Mouse (Mus musculus) adrenal gland, adult 8-10 months (tissue): ENCODE measurements at regions not wholly inside any gene's neighbourhood (a gene's known extent, or its start where the extent isn't known, plus 50 kb on each side); places are given as distances from the start of the nearest gene placed in this dataset.

ENCODE experiments used
- DNase-seq: peaks from one replicate; pipeline ENCODE4 v3.0.0; 2022

DNA sequence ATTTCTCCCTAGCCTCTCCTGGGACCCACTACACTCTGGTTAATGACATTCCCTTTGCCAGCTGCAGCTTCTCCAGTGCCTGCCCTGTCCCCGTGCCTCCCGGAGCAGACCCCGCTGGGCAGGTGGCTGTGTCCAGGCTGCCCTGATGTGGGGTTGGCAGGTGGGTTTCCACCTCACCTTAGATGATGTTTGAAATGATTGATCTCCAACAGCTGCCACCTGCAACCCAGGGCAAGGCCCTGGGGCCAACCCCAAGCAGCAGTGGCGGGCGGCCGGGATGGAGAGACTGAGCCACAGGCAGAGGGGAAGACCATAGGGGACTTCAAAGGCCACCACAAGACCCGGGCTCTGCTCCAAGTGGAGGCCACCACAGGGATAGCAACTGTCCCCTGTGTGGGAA lies 93.6 kb upstream of the Mvb12b start:
- no peak for DNase-seq

DNA sequence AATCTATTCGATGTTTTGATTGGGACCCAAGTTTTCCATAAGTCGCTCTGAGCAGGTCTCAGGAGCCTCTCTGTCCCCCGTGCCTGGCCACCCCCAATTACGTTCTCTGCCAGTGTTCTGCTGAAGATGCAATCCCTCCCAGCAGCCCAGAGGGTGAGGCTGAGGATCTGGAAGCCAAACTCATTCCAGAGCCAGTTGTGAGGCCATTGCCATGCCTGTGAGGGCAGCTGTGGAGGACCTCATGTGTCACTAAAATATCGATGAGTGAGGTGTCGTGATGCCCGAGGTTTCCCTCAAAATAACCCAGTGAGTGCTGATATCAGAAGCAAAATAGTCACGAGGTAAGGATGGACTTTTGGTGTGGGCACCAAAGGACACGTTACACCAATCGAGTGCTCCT lies 93.1 kb upstream of the Mvb12b start:
- no peak for DNase-seq

DNA sequence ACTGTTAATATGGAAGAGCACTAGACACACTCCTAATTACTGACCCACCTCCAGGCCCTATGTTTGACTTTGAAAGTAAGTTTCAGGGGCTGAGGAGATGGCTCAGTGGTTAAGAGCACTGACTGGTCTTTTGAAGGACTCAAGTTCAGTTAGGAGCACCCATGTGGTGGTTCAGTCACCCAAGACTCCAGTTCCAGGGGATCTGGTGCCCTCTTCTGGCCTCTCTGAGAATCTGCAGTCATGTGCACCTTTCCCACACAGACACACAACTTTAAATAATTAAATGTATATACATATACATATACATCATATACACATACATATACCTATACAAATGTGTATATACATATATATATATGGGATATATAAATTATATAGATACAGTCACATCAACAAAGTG lies 91.5 kb upstream of the Mvb12b start:
- DNase-seq: no peak

DNA sequence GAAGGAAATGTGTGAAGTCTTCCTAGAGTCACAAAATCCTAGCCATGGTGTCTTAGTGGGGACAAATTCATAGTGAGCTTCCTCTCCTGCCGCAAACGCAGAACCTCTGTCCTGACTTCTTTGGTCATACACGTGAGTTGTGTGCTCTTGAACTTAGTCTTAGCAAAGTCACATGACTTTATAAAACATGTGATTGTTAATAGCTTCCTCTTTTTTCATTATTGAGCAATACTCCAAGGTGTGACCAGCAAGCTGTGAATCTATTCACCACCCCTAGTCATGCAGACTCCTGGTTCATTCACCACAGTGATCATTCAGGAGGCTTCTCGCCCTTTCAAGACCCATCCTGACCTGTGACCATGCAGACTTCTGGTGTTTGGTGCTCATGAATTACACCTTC lies 90.8 kb upstream of the Mvb12b start:
- no peak for DNase-seq

DNA sequence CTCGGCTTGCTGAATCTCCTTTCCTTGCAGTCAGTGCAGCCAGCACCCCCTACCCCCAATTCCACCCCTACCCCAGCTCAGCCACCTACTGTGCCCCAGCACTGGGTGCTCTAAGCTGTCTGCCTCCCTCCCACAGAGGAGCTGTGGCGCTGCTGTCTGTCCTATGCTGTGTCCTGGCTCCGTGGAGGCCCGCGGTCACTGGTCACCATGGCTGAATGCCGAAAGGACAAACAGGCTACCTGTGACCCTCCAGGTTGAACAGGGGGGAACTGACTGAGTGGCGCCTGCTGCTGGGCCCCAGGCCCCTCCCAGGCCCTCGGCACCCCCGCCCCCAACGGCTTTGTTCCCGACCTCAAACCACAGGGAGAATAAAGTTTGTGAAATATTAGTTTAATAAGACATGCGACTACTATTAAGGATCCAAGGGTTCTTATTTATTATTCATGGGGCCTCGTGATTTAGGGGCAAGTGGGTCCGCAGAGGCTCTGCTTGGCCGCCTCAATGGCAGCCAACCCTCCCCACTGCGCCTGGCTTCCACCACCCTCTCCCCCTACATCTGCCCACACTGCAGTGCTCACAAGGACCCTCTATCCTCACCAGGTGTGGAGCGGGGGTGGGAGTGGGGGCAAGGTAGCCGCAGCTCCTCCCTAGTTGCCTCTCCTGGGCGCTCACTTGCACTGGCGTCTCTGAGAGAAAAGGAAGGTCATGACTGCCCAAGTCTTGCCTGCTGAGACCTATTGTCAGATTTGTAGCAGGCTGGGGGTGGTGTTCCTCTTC lies 90.0 kb upstream of the Mvb12b start:
- DNase-seq: no peak

DNA sequence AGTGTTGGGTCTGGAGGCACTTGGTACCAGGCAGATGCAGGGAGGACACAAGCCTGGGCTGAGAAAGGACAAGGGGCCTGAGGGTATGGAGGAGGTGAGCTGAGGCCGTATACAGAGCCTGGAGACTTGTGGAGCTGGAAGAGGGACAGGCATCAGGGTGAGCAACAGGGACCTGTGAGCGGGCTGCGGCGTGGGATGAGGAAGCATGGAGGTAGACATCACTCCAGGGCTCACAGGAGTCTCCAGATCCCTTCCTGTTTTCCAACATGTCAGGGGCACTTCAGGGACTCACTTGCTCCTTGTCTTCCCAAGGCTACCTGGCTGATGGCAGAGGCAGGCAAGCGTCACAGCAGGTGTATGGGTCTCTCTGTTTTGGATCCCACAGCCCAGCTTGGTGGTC lies 89.4 kb upstream of the Mvb12b start:
- no peak for DNase-seq

DNA sequence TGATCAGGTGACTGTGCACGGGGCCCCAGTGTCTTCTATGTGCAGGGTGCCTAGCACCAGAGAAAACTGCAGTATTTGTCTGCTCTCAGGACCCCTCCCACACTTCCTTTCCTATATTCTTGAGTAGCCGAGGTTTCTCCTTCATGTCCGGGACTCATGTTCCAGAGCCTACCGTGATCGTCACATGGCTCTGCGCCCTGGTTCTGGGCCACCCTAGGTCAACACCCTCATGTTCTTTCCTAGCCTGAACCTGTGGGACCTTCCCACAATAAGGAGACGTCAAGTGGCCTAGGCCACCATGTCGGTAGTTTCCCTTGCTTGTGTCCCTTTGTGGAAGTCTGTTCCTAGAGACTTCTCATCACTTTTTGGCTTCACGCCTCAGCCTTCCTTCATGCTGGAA lies 88.4 kb upstream of the Mvb12b start:
- DNase-seq: no peak

DNA sequence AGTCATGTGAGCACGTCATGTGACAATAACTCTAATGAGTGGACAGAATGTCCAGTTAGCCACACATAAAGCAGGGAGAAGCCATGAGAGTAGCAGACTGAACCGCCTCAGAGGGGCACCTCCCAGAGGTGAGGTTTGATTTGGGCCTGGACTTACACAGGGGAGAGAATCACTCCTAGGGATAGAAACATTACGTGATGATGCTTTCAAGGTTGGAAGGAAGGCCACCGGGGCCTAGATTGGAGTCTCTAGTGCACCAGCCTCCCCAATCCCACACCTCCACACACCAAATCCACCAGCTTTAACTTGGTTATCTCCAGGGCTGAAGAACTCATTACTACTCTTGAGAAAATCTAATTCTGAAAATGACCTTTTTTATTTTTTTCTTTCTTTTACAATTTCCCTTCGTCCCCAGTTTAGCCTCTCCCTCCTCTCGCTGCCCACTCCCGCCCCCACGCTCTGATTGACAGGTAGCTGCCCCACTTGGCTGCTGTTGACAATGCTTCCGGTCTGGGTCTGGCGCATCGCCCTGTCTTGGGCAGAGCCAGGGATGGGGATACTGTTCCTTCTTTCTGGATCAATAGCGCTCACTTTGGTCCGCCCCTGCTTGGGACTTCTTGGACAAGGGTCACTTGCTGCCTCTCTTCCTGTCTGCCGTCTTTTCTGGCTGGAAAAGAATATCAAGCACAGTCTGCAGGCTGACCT lies 87.8 kb upstream of the Mvb12b start:
- DNase-seq: no peak

DNA sequence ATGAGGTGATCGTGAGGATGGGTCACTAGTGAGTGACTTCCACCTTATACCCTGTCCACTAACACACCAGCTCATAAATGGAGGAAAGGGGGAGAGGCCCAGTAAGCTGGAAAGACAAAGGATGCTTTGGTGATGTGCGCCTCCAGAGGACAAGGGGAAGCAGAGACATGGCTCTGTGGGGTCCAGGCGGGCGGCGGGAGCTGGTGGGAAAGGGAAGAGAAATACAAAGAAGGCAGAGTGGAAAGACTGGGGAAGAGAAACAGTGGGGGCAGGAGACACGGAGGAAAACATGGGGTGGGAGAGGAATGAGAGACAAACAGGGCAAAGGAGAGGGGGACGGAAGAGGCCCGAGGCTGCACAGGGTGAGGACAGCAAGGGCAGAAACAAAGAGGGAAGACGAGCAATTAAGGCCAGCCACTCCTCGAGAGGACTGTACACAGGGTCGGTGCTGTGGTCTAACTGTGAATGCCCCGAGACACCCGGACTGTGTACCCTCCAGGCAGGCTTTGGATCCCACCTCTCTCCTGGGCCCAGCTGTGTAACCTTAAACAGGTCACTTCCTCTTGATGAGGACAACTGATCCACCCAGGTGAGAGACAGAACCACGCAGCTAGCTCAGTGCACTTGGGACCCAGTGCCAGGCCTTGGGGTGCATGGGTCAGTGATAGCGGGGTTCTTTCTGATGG lies 87.1 kb upstream of the Mvb12b start:
- no peak for DNase-seq

DNA sequence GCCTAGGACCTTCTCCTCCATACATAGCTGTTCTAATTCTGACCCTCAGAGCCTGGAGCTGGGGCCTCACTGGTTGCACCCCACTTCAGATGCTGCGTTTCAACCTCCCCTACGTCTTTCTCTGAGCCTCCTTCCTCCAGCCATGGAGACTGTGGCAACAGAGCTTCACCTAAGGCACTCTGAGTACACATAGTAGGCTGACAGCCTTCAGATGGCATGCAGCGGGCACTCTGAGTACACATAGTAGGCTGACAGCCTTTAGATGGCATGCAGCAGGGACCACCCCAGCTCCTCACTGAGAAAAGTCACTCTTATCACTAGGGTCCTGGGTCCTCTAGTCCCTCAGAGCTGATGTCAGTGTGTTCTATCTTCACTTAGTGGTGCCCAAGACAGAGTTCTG lies 86.3 kb upstream of the Mvb12b start:
- no peak for DNase-seq

DNA sequence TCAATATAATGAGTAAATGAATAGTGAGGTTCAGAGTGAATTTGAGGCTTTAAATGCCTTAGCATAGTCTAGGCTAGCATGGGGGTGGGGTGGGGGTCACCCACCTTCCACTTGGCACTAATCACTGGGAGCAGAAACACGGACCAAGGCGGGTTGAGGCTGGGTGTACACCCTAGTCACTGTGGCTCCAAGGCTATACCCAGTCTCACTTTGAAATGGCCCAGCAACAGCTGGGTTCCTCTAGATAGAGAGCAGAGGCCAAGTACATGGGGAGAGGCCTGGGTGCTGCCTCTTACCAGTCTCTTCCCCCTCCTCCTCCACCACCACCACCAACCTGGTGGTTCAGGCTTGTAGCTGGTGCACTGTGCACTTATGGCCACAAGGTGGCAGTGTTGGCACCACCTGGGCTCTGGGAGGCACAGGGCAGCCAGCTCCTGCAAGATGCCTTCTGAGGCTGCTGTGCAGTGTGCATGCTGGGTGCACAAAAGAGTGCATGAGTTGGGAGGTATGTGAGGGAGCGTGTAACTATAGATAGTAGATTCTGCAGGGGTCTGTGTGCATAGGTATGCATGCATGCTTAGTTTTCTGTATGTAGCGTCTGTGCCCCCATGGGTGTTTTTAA lies 85.6 kb upstream of the Mvb12b start:
- DNase-seq: peak; percentile 53

DNA sequence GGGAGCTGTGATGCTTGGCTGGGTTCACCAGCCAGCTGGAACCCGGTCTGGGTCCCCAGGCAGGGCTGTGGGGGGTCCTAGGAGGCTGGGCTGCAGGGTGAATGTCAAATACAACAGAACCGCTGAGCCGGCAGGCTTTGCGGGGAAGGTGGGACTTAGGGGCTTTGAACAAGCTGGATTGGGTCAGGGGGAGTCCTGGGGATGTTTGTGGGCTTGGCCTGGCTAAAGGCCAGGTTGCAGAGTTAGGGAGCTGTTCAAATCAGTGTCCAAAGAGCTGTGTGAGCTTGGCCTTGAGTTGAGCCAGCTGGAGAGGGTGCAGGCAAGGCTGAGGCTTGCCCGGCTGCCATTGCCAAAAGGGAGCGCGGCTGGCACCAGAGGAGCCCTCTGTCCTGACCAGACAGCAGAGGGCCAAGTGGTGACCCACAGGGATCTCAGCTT lies 79.3 kb upstream of the Mvb12b start:
- DNase-seq: peak; percentile 23

DNA sequence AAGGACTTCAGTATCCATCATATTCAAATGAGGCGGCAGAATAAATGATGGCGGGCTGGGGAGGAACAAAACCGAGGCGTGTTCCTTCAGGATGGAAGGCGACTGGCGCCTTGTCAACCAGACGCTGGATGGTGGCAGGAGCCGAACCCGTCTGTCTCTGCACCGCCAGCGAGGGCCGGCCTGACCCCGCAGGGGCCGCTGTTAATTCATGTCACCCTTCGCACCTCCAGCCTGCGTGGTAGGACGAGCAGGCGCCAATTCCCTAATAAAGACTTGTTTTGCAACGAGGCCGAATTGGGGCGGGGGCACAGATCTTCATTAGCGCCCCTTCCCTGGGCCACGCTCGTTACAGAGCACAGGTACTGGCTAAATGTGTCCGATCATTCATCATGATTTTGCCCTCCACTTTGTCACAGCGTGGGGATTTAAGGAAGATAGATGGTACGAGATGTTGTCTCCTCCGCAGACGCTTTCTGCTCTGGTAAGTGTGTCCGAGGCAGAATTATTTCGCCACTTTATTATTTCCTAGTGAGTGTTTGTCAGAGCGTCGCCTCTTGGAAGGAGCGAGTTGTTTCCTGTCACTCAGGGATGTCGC lies 78.7 kb upstream of the Mvb12b start:
- DNase-seq: no peak

DNA sequence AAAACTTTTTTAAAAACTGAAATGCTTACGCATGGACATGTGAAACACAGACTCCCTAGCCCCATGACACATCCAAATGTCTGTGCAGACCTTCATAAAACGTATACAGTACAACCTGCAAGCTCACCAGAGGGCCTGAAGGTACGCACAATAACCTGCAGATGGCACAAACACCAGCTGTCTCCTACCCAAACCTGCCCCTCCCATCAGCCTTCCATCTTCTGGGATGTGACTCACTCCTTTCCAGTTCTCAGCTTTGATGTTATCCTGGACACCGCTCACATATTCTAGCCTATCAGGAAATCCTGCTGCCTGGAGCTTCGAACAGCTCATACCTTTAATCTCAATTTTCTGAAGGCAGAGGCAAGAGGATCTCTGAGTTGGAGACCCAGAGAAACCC lies 76.3 kb upstream of the Mvb12b start:
- DNase-seq: no peak

DNA sequence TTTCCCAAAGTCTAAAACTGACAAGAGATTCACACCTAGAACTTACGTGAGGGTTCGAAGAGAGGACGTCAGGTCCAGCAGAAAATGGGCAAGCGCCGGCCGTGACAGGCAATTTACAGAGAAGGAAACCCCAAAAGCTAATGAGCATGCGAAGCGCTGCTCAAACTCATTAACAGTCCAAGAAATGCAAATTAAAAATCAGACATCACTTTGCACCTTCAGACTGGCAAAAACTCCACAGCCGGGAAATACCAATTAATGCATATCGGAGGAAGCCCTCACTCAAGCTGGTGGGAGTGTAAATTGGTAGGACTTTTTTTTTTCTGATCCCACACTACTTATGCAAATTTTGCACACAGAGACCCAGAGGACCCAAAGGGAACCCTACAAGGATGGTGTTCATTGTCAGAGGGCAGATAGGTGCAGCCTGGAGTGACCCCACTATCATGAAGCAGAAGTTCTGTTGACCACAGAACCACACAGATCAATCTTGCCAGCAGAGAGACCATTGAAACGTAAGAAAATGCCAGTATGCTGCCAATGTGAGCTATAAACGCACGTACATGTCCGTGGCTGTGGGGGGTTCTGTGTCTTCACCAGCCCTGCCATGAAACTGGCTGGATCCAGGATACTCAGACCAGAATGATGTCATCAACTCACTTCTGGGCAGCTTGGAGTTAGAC lies 74.8 kb upstream of the Mvb12b start:
- DNase-seq: no peak

DNA sequence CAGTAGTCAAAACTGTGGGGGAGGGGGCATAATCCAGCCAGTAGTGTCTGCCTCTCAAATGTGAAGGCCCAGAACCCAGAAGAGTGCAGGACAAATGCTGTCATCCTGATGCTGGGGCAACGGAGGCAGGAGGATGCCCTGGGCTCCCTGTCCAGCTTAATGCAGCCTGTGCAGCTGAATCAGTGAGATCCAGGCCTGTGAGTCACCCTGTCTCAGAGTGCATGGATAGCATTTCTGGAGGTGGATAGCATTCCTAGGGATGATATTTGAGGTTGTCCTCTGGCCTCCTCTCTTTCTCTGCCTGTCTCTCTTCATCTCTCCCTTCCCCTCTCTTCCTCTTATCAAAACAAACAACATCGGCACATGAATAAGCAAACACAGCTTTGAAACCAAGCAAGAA lies 73.8 kb upstream of the Mvb12b start:
- DNase-seq: no peak

DNA sequence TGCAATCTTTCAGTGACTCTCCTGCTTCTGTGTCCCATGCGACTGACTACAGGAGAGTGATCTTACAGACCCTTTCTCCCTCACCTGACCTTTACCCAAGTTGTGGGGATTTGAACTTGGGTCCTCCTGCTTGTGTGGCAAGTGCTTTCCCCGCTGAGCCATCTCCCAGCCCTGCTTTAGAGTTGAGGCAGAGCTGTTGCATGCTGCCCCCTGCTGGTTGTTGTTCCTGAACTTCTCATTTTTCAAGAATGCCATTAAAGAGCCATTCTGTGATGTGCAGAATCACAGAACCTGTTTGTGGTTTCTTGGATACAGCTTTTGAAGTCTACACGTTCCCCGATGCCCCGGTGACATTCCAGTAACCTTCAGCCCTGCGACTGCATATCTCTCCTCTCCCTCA lies 70.0 kb upstream of the Mvb12b start:
- DNase-seq: no peak

DNA sequence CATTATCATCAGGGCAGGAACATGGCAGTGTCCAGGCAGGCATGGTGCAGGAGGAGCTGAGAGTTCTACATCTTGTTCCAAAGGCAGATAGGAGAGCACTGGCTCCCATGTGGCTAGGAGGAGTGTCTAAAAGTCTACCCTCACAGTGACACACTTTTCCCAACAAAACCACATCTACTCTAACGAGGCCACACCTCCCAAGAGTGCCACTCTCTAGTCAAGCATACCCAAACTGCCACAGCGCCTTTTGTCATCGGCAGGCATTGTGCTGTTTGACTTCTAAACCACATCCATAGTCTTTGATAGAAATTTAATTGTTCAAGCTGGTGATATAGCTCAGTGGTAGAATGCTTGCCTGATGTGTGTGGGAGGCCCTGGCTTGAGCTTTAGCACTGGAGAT lies 56.6 kb upstream of the Mvb12b start:
- DNase-seq: no peak

DNA sequence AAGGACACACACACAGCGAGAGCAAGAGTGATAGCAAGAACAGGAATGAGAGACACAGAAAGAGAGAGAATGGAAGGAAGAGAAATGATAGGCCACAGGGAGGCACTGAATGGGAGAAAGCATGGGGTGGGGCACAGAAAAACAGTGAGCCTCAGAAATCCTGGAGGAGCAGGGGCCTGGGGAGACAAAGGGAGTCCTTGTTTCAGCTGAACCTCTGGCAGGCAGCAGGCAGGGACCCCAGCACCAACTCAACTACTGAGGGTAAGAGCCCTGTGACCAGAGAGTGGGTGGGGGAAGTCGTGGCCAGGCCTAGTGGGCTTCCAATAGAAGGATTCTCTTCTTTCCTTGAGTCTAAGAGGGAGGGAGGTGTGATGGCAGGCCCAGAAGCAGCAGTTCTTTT lies 54.3 kb upstream of the Mvb12b start:
- no peak for DNase-seq

DNA sequence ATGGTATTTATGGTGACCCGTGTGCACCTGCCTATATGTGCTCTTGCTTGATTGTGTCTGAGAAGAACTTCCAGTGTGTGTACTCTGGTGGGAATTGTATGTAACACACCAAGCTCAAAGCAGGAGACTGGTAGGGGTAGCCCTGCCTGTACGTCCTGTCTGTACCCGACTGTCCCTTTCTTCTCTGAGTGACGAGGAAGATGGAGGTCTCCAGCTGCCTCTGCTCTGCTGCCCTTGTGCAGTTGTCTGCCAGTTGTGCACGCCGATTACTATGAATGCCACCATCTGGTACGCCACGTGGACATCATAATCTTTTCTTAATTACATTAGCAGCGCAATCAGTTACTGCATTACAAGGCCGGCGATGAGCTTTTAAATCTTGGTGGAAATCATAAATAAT lies 53.6 kb upstream of the Mvb12b start:
- DNase-seq: no peak

DNA sequence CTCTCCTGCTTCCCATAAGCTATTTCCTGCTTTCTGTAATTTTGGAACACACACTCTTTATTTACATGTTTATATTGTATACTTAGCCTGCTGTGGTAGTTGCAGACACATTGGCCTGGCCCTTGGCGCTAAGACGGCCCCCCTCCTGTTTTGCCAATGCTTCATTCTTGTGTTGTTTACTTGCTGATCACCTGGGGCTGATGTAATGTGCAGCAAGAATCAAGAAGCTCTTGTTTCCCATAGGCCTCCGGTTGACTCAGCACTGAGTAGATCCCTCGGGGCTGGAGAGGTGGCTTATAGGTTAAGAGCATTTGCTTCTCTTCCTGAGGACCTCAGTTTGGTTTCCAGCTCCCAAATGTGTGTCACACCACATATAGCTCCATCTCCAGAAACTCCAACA lies 52.1 kb upstream of the Mvb12b start:
- no peak for DNase-seq
